Mouse (Mus musculus): Measurements from ENCODE around the gene Eif3a. TPM values are rescaled to one million over a fixed set of nuclear protein-coding genes. Genes with fewer than 3 reads are reported as not detected.

The Eif3a gene
- polyA plus RNA-seq, 1 experiment from 2014 or later, result 186 TPM

GRCm38 (mm10) chr19:60755438-60756191 lies 34.8 kb downstream of the Eif3a start, which contains the start of gene Nanos1:
Gene Nanos1, plus strand, starts transcription at chr19:60755987.
- under 1% methylated on average over 56 of the region's 58 CpGs for WGBS
- Histone ChIP-seq H3K4me3 (ENCODE audit: low read depth, low read length) (peak within 1 kb of the TSS; percentile 69), H3K27me3 (ENCODE audit: control insufficient read depth, insufficient read depth, low read length) (no peaks in the 10 kb centered on the region), H3K36me3 (ENCODE audit: control insufficient read depth, insufficient read depth, low read length) (peaks cover 8% of the 10 kb centered on the region), H3K4me1 (ENCODE audit: control insufficient read depth, insufficient read depth, low read length) (0 out of 2 replicates have a peak, but pooled peaks cover 4% of the 10 kb centered on the region), H3K9ac (replicated peaks; ENCODE audit: low read depth, low read length) (peak within 1 kb of the TSS; percentile 40), H3K27ac (ENCODE audit: low read length) (no peak within 1 kb of the TSS), H3K4me2 (replicated peaks; ENCODE audit: low read depth, low read length) (peak within 1 kb of the TSS; percentile 100), H3K9me3 (ENCODE audit: control insufficient read depth, low read depth, low read length) (no peaks in the 10 kb centered on the region)
- ATAC-seq (ENCODE audit: insufficient number of reproducible peaks, insufficient read depth, low FRiP score, low read depth), result peak; percentile 92

- Histone ChIP-seq H3K4me1 (ENCODE audit: control insufficient read depth, insufficient read depth, low read length) (no peaks in the 10 kb centered on the region), H3K9ac (replicated peaks; ENCODE audit: low read depth, low read length) (no peak overlapping the region), H3K4me3 (ENCODE audit: low read depth, low read length) (no peak overlapping the region), H3K27me3 (ENCODE audit: control insufficient read depth, insufficient read depth, low read length) (no peaks in the 10 kb centered on the region), H3K9me3 (ENCODE audit: control insufficient read depth, low read depth, low read length) (no peaks in the 10 kb centered on the region), H3K27ac (ENCODE audit: low read length) (no peak overlapping the region), H3K4me2 (replicated peaks; ENCODE audit: low read depth, low read length) (no peak overlapping the region), H3K36me3 (ENCODE audit: control insufficient read depth, insufficient read depth, low read length) (no peaks in the 10 kb centered on the region)
- 83% methylated on average over 1 of the region's 1 CpGs for WGBS
- ATAC-seq (ENCODE audit: insufficient number of reproducible peaks, insufficient read depth, low FRiP score, low read depth), result no peak
Observed at GRCm38 (mm10) chr19:60747801-60748200, 42.7 kb downstream of the Eif3a start.

- no peaks in the 10 kb centered on the region for H3K9me3 ChIP-seq (ENCODE audit: control insufficient read depth, low read depth, low read length)
- H3K4me3 ChIP-seq (ENCODE audit: low read depth, low read length), result no peak overlapping the region
- peak; percentile 61; the same call in 1 of the 2 replicates for ATAC-seq (ENCODE audit: insufficient number of reproducible peaks, insufficient read depth, low FRiP score, low read depth)
- H3K4me1 ChIP-seq (ENCODE audit: control insufficient read depth, insufficient read depth, low read length), result no peaks in the 10 kb centered on the region
- no peak overlapping the region for H3K27ac ChIP-seq (ENCODE audit: low read length)
- H3K9ac ChIP-seq (replicated peaks; ENCODE audit: low read depth, low read length), result no peak overlapping the region
- H3K27me3 ChIP-seq (ENCODE audit: control insufficient read depth, insufficient read depth, low read length), result no peaks in the 10 kb centered on the region
- WGBS, result 62% methylated on average over 5 of the region's 5 CpGs
- no peak overlapping the region for H3K4me2 ChIP-seq (replicated peaks; ENCODE audit: low read depth, low read length)
- no peaks in the 10 kb centered on the region for H3K36me3 ChIP-seq (ENCODE audit: control insufficient read depth, insufficient read depth, low read length)
Observed at GRCm38 (mm10) chr19:60743767-60744547, 46.5 kb downstream of the Eif3a start.

DNA sequence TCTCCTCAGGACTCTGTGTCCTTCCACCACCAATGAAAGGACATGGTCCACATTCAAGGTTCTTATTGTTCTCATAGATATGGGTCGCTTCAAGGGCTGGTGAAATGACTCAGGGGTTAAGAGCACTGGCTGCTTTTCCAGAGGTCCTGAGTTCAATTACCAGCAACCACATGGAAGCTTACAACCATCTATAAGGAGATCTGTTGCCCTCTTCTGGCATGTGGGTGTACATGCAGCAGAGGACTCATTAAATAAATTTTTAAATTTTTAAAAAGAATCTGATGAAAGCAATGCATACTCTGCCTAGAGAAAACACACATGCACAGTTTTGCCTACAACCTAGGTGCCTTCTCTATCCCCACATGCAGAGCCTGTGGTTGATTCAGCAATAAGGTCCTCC lies 49.9 kb downstream of the Eif3a start:
- Histone ChIP-seq H3K9ac (replicated peaks; ENCODE audit: low read depth, low read length) (no peak overlapping the region), H3K4me2 (replicated peaks; ENCODE audit: low read depth, low read length) (no peak overlapping the region), H3K4me3 (ENCODE audit: low read depth, low read length) (no peak overlapping the region), H3K4me1 (ENCODE audit: control insufficient read depth, insufficient read depth, low read length) (no peaks in the 10 kb centered on the region), H3K9me3 (ENCODE audit: control insufficient read depth, low read depth, low read length) (no peaks in the 10 kb centered on the region), H3K27ac (ENCODE audit: low read length) (no peak overlapping the region), H3K27me3 (ENCODE audit: control insufficient read depth, insufficient read depth, low read length) (no peaks in the 10 kb centered on the region), H3K36me3 (ENCODE audit: control insufficient read depth, insufficient read depth, low read length) (no peaks in the 10 kb centered on the region)
- WGBS, result 48% methylated on average over 1 of the region's 1 CpGs
- no peak for ATAC-seq (ENCODE audit: insufficient number of reproducible peaks, insufficient read depth, low FRiP score, low read depth)

- 77% methylated on average over 1 of the region's 1 CpGs for WGBS
- ATAC-seq (ENCODE audit: insufficient number of reproducible peaks, insufficient read depth, low FRiP score, low read depth), result no peak
- Histone ChIP-seq H3K27me3 (ENCODE audit: control insufficient read depth, insufficient read depth, low read length) (no peaks in the 10 kb centered on the region), H3K27ac (ENCODE audit: low read length) (no peak overlapping the region), H3K9ac (replicated peaks; ENCODE audit: low read depth, low read length) (no peak overlapping the region), H3K4me2 (replicated peaks; ENCODE audit: low read depth, low read length) (no peak overlapping the region), H3K36me3 (ENCODE audit: control insufficient read depth, insufficient read depth, low read length) (no peaks in the 10 kb centered on the region), H3K9me3 (ENCODE audit: control insufficient read depth, low read depth, low read length) (no peaks in the 10 kb centered on the region), H3K4me1 (ENCODE audit: control insufficient read depth, insufficient read depth, low read length) (no peaks in the 10 kb centered on the region), H3K4me3 (ENCODE audit: low read depth, low read length) (no peak overlapping the region)
Observed at GRCm38 (mm10) chr19:60731966-60732365, 58.5 kb downstream of the Eif3a start.

GRCm38 (mm10) chr19:60731299-60731698 lies 59.2 kb downstream of the Eif3a start:
- no peaks in the 10 kb centered on the region for H3K27me3 ChIP-seq (ENCODE audit: control insufficient read depth, insufficient read depth, low read length)
- no peak overlapping the region for H3K27ac ChIP-seq (ENCODE audit: low read length)
- no peak overlapping the region for H3K4me2 ChIP-seq (replicated peaks; ENCODE audit: low read depth, low read length)
- ATAC-seq (ENCODE audit: insufficient number of reproducible peaks, insufficient read depth, low FRiP score, low read depth), result no peak
- no peaks in the 10 kb centered on the region for H3K9me3 ChIP-seq (ENCODE audit: control insufficient read depth, low read depth, low read length)
- no peak overlapping the region for H3K4me3 ChIP-seq (ENCODE audit: low read depth, low read length)
- no peaks in the 10 kb centered on the region for H3K4me1 ChIP-seq (ENCODE audit: control insufficient read depth, insufficient read depth, low read length)
- WGBS, result 72% methylated on average over 1 of the region's 1 CpGs
- H3K9ac ChIP-seq (replicated peaks; ENCODE audit: low read depth, low read length), result no peak overlapping the region
- H3K36me3 ChIP-seq (ENCODE audit: control insufficient read depth, insufficient read depth, low read length), result no peaks in the 10 kb centered on the region

- Histone ChIP-seq H3K36me3 (ENCODE audit: control insufficient read depth, insufficient read depth, low read length) (no peaks in the 10 kb centered on the region), H3K9ac (replicated peaks; ENCODE audit: low read depth, low read length) (no peak overlapping the region), H3K4me1 (ENCODE audit: control insufficient read depth, insufficient read depth, low read length) (no peaks in the 10 kb centered on the region), H3K4me2 (replicated peaks; ENCODE audit: low read depth, low read length) (no peak overlapping the region), H3K4me3 (ENCODE audit: low read depth, low read length) (no peak overlapping the region), H3K9me3 (ENCODE audit: control insufficient read depth, low read depth, low read length) (no peaks in the 10 kb centered on the region), H3K27ac (ENCODE audit: low read length) (no peak overlapping the region), H3K27me3 (ENCODE audit: control insufficient read depth, insufficient read depth, low read length) (no peaks in the 10 kb centered on the region)
- 52% methylated on average over 2 of the region's 2 CpGs for WGBS
- ATAC-seq (ENCODE audit: insufficient number of reproducible peaks, insufficient read depth, low FRiP score, low read depth), result no peak
Observed at GRCm38 (mm10) chr19:60730281-60730852, 60.1 kb downstream of the Eif3a start.

GRCm38 (mm10) chr19:60716381-60716780 lies 74.1 kb downstream of the Eif3a start:
- no peaks in the 10 kb centered on the region for H3K27me3 ChIP-seq (ENCODE audit: control insufficient read depth, insufficient read depth, low read length)
- H3K27ac ChIP-seq (ENCODE audit: low read length), result no peak overlapping the region
- ATAC-seq (ENCODE audit: insufficient number of reproducible peaks, insufficient read depth, low FRiP score, low read depth), result no peak
- 94% methylated on average over 2 of the region's 2 CpGs for WGBS
- no peaks in the 10 kb centered on the region for H3K36me3 ChIP-seq (ENCODE audit: control insufficient read depth, insufficient read depth, low read length)
- no peak overlapping the region for H3K9ac ChIP-seq (replicated peaks; ENCODE audit: low read depth, low read length)
- no peaks in the 10 kb centered on the region for H3K9me3 ChIP-seq (ENCODE audit: control insufficient read depth, low read depth, low read length)
- H3K4me2 ChIP-seq (replicated peaks; ENCODE audit: low read depth, low read length), result no peak overlapping the region
- no peak overlapping the region for H3K4me3 ChIP-seq (ENCODE audit: low read depth, low read length)
- no peaks in the 10 kb centered on the region for H3K4me1 ChIP-seq (ENCODE audit: control insufficient read depth, insufficient read depth, low read length)

Measured in stomach, embryonic 14.5 days (tissue).